Mouse (Mus musculus): ENCODE results near the gene Gfpt1.

DNA sequence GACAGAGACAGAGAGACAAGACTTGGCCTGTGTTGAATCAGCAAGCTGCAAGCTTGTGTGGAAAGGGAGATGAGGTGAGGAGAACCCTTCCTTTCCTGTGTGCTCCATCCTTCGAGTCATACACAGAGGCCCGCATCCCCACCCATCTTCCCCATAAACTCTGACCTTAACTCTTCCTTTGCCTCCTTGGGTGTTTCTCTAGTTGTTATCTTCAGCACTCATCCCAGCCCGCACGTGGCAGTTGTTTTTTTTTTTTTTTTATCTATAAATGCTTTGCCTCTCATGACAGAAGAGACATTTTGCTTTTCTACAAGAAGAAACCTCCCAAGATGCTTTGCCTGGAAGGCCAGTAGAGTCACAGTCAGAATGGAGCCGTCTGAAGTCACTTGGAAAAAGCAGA is 95.8 kb downstream of the Gfpt1 start:
- TF ChIP-seq CTCF (conservative IDR thresholded peaks at IDR 0.05; ENCODE audit: low read length) (no peak), NANOG (IDR thresholded peaks at IDR 0.05; ENCODE audit: borderline replicate concordance, low read length) (no peak), POU5F1 (IDR thresholded peaks at IDR 0.05; ENCODE audit: borderline replicate concordance, low read length) (no peak)

Data from E14TG2a.4 (cell line).